Mouse (Mus musculus) mesoderm, embryonic 11.5 days (tissue): ENCODE measurements at regions not wholly inside any gene's neighbourhood (a gene's known extent, or its start where the extent isn't known, plus 50 kb on each side); places are given as distances from the start of the nearest gene placed in this dataset.
A peak's percentile ranks its signal among the peaks of the same experiment; 100 is the strongest.

Experiments
- DNase-seq: peaks from one replicate; pipeline ENCODE4 v3.0.0-alpha.2; 2012; ENCODE audit warnings: low read depth, low spot score

DNA sequence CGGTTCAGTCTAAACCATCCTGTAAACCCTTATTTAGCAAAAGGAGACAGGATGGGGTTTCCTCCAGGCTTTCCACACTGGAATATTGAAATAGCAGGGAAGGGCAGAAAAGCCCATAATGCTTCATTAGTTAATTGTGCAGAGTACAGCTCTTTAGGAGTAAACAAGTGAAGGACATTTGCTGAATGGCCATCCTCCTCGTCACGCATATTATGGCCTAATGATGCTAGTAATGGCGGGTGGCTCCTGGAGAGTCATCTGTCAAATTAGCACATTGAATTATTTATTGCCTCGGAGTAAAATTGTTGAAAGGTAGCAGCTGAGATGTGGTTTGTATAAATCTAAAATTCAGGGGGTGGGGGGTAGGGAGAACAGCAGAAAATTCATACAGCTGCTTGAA, 575.1 kb upstream of the Itga1 start:
- DNase-seq, result no peak

- DNase-seq, result no peak
Observed at GRCm38 (mm10) chr13:115673729-115674128, 572.0 kb upstream of the Itga1 start.

DNA sequence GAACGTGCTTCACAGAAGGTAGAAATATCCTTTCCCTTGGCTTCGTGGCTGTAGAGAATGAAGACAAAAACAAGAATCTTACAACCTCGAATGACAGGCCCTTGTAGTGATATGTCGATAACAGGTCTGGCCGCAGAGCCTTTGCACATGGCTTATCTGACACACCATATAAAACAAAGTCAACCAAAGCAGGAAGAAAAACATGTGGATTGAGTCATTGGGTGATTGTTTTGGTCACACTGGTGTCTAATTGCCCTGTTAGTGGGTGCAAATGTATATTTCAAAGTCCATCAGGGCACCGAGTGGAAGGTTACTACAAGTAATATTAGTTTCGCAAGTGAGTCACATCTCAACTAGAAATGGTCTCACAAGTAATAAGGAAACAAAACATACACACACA, 569.9 kb upstream of the Itga1 start:
- DNase-seq, result no peak

GRCm38 (mm10) chr13:115669516-115669915, 567.8 kb upstream of the Itga1 start:
- peak; percentile 58 for DNase-seq

DNA sequence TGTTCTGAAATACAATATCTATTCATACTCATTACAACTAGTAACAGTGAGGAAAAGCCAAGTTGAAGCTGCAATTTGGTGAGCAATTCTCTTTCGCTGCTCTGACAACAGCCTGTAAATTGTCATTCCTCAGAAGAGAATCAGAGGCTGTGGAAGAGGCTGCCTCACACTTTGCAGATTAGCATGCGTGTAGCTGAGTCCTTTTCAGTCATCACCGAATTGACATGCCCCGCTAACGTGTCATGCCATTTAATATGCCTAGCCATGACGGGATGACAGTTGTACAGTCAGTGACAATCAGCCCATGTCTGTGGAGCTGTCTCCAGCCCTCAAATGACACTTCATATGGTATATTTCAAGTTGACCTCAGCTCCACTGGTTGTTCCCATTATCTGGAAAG, 553.4 kb upstream of the Itga1 start:
- DNase-seq, result no peak

DNA sequence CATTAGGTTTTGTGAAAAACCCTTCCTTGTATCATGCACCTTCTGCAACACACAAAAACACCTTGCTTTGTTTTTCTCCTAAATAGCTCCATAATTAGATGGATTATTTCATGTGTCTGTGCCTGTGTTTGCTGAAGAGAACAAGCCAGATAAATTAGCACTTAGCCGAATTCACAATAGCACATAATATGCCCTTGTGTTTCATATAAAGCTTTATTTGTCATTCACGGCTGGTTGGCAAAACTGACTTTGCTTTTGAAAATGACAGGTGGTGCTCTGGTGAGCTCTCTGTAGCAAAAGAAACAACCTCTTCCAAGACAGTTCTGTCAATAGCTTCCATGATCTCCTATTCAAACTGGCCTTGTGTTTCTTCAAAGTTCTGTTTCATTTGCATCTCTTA, 551.2 kb upstream of the Itga1 start:
- no peak for DNase-seq

DNA sequence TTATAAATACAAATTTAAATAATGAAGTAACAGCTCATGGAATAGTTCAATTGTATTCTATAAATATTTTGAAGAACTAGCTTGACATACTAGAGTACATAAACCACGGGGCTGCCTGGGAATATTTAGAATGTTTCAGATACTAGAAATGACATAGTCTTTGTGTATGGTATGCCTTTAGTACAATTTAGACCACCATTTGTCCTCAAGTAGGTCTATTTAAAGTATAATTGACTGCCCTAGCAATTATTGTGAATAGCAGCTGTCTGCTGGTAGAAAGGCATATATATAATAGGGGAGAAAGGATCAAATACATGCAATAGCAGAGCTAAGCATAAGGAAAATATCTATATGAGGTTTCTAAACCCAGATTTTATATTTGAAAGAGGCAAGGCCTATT, 550.6 kb upstream of the Itga1 start:
- DNase-seq, result no peak

- DNase-seq, result peak; percentile 31
Observed at GRCm38 (mm10) chr13:115631410-115632105, 529.8 kb upstream of the Itga1 start.

GRCm38 (mm10) chr13:115630603-115631002, 528.8 kb upstream of the Itga1 start:
- DNase-seq, result no peak

GRCm38 (mm10) chr13:115613174-115613573, 511.4 kb upstream of the Itga1 start:
- DNase-seq, result peak; percentile 5

GRCm38 (mm10) chr13:115606441-115606840, 504.7 kb upstream of the Itga1 start:
- DNase-seq, result no peak

- DNase-seq, result no peak
Observed at GRCm38 (mm10) chr13:115595126-115595671, 493.4 kb upstream of the Itga1 start.

DNA sequence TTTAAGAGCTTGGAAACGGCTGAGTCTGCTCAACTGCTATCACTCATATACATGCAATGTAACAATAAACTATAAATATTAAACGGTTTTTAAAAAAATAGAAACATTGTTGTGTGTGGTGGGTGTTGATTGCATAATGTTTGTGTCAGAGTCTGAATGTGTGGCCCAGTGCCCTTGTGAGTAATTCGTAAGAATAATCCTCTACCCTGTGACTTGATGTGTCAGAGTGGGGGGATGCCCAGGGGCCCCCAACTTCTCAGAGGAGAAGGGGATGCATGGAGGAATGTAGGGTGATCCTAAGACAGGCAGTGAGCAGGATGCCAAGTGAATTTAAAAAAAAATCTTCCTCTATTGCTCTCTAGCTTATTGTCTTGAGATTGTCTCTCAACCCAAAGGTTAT, 474.2 kb upstream of the Itga1 start:
- no peak for DNase-seq

DNA sequence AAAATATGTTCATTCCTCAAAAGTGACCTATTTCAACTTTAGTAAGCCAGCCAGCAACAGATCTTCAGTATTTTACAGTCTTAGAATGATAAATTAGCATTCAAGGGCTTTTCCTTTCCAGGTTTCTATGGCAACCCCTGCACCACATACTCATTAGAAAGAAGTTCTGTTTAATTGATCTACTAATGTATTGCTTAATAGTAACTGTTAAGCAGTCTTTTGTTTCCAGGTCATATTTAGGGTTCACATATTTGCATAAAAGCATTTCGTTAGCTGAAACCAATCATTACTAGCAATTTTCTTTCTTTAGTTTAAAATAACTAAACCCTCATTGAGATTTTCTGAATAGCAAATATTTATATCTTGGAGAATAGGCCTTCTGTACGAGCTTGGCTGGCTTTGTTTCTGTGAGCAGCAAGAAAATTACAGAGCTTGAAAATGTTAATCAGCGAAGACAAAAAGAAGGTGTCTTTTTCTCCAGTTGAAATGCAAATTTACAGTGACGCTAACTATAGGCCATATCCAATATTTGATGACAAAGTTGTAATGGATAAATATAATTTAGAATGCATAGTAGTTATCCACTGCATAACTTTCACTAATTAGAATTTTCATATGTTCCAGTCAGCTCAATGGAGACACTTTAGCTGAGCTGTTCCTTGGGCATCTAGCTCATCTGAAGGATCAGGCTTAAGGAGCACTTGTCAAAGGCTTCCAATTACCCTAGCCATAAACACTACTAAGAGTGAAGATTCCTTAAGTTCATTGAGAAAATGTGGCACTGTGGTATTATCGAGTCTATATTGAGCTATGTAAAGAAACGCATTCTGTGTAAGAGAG, 473.5 kb upstream of the Itga1 start:
- no peak for DNase-seq

DNA sequence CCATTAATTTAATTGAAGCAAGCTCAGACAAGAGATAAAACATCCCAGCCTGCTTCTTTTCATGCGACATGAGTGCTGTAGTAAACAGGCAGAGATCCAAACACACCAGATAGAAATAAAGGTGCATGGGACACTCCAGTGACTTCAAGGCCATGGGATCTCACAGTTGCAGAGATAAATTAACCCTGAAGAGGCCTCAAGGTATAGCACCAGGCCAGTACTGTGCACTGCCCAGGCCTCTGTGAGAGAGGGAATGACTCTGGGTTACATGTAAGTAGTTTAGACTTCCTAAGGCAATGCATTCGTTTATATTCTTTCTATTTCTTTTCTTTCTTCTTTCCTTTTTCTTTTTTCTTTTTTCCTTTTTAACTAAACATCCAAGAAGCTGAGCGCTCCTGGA, 439.4 kb upstream of the Itga1 start:
- no peak for DNase-seq

DNA sequence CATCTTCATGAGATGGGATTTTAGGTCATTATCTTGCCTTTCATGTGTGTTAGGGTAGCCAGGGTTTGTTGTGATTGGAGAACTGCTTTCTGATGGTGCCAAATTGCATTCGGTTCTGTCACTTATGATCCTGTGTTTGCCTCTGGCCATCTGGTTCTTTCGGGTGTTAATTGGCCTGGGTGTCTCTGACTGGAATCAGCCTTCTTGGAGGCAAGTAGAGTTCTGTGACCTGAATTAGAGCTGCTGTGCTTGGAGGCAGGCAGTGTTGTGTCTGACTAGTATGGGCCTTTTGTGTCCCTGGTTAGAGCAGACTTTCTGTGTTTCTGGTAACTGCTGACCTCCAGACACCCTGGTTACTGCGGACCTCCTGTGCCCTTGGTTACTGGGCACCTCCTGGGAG, 434.1 kb upstream of the Itga1 start:
- no peak for DNase-seq

- no peak for DNase-seq
Observed at GRCm38 (mm10) chr13:115513914-115514313, 412.1 kb upstream of the Itga1 start.

DNA sequence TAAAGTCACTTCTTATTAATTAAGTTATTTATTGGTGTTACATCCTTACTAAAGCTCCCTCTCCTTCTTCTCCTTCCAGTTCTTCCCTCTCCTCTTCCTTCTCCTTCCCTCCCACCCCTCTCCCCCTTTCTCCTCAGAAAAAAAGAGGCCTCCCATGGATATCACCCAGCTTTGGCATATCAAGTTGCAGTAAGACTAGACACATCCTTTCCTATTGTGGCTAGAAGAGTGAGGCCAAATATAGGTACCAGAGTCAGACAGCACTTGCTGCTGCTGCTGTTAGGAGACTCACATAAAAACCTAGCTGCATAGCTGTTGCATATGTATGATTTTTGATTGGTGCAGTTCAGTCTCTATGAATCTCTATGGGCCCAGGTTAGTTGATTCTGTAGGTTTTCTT, 410.4 kb upstream of the Itga1 start:
- DNase-seq, result no peak

DNA sequence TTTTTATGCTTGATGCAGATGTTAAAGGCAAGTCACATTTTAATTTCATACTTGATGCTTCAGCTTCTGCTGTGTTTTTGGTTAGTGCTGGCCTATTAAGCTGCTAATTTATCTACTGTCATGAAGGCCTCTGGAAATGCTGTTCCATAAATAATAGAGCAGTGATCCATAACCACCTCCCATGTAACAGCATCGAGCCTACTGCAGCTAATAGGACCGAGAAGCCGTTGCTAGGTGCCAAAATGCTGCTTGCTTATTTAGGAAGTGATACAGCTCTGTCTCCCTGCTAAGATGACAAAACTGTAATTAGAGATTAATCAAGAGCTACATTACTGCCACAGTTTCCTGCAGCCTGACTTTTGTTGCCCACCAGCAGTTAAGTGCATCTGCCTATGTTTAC, 406.9 kb upstream of the Itga1 start:
- DNase-seq, result peak; percentile 23

DNA sequence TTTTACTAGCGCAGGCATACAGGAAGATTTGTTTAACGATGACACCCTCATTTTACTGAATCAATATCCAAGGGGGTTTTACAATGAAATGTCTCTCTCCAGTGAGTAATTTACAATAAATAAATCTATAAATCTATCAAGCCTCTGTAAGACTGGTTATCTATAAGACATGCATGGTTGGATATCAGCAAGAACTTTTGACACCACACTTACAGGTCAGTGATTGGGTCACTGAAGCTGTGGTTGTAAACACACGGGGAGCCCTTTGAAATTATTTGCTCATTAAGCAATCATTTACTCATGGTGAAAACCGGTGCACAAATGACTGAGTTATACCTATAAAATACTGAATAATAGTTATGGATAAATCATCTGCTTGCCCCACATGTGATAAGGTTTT, 392.6 kb upstream of the Itga1 start:
- peak; percentile 12 for DNase-seq

DNA sequence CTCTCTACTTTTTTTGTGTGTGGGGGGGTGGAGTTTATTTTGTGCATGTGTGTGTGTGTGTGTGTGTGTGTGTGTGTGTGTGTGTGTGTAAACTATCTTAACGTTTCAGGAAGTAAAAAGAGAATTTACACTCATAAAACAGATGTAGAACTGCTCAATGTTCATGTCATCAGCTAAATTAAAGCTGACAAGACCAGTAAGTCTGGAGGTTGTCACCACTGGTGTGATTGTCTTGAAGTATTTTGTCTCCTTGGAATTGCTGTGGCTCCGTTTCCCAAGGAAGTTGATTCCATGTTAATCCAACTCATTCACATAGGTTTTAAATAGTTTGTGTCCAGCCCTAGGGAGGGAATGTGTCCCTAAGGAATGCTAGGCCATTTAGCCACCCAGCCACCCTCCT, 374.1 kb upstream of the Itga1 start:
- DNase-seq, result no peak

DNA sequence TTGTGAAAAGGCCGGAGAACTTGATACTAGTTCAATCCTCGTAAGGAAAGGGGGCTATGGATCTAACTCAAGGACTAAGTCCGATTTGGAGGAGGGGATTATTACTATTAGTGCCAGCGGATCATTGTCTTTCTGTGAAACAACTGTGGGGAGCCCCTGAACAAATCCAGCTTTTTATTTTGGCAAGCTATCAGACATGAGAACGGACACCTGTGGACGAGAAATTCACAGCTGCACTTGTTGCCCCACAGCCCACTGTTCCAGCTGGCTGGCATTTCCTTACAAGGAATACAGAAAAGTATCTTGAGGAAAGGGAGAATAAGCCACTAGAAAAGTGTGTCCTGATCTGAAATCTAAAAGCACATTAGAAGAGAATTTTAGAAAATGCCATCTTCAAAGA, 363.9 kb upstream of the Itga1 start:
- no peak for DNase-seq

GRCm38 (mm10) chr13:115451244-115451643, 349.5 kb upstream of the Itga1 start:
- peak; percentile 20 for DNase-seq
